Mouse (Mus musculus) kidney, adult 2 months (tissue): ENCODE measurements at regions not wholly inside any gene's neighbourhood (a gene's known extent, or its start where the extent isn't known, plus 50 kb on each side); places are given as distances from the start of the nearest gene placed in this dataset.

Source experiments
- CTCF ChIP-seq: fragments of 200-500 bp; conservative IDR thresholded peaks from 2 replicates; pipeline ENCODE4 v1.5.1; 2011; ENCODE audit warnings: low read depth, mild to moderate bottlenecking, control low read depth, low read length, moderate library complexity, mixed read lengths; ENCODE audit not compliant: insufficient read depth, insufficient read length
- POLR2A ChIP-seq: fragments of 200-500 bp; IDR thresholded peaks from one replicate; pipeline ENCODE4 v1.6.1; 2011; ENCODE audit warnings: low read depth, low read length, control low read depth

DNA sequence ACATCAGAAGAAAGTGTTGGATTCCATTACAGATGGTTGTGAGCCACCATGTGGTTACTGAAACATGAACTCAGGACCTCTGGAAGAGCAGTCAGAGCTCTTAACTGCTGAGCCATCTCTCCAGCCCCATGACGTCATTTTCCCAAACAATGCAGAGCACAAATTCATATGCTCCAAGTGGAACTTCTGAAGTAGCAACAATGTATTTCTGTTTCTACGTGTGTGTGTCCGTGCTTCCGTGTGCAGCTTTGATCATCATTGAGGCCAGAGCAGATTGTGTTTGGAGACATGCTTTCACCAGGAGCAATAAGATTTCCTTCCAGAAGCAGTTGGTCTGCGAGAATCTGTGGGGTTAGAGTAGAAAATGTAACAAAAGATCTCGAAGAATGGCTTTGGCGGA, 353.6 kb downstream of the Slc16a7 start:
- TF ChIP-seq CTCF (no peak), POLR2A (no peak)
